Mouse (Mus musculus) thymus, postnatal 36 days (tissue): ENCODE data around the gene Cgnl1.

Source experiments
- DNase-seq, 2 experiments: peaks; one replicate each; pipeline ENCODE4 v3.0.0; 2022; ENCODE audit warnings: mixed read lengths in 2 of 2

The Cgnl1 gene

GRCm38 (mm10) chr9:71770991-71771767, at the start of gene Cgnl1:
Cgnl1 (minus strand) TSS chr9:71771602.
- DNase-seq, result peak; percentile 7 to 19

GRCm38 (mm10) chr9:71818453-71818852, 47.1 kb upstream of the Cgnl1 start:
- no peak for DNase-seq

- no peak for DNase-seq
Measured at GRCm38 (mm10) chr9:71816121-71816520, 44.7 kb upstream of the Cgnl1 start.

- no peak for DNase-seq
Measured at GRCm38 (mm10) chr9:71813565-71813964, 42.2 kb upstream of the Cgnl1 start.

DNA sequence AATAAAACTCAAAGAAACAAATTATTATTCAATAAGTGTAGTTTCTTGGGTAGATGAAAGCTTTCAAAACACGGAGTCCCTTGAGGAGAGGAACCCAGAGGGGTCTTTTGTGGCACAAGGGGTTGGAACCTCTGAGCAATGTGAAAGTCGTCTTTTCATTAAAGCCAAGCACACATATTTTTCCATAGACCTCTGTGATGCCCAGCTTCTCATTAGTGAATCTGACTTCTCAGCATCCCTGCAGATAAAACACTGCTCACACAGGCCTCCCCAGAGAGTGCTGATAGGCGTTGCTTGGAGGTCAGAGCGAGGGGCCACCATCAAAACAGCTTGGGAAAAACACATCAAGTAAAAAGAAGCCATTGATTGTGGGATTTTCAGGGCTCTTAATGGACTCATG, 41.5 kb upstream of the Cgnl1 start:
- DNase-seq, result no peak

DNA sequence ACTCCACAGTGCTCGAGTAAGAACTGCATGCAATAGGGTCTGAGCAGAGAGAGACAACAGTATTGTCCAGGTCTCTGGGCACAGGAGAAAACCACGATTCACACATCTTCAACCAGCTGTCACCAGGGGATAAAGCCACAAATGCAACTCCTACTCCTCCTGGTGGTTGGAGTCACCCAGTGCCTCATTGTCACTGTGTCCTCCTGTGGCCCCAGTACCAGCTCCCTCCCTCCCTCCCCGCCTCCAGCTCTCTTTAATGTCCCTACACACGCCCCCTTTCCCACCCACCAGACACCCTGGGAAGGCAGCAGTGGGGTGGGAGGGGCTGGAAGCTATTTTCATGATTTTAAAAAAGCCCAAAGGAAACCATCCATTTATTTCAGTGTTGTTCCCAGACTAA, 41.0 kb upstream of the Cgnl1 start:
- DNase-seq, result no peak

GRCm38 (mm10) chr9:71811404-71811803, 40.0 kb upstream of the Cgnl1 start:
- no peak for DNase-seq

GRCm38 (mm10) chr9:71810723-71811122, 39.3 kb upstream of the Cgnl1 start:
- DNase-seq, result no peak

- DNase-seq, result no peak
Measured at GRCm38 (mm10) chr9:71808640-71809254, 37.3 kb upstream of the Cgnl1 start.

DNA sequence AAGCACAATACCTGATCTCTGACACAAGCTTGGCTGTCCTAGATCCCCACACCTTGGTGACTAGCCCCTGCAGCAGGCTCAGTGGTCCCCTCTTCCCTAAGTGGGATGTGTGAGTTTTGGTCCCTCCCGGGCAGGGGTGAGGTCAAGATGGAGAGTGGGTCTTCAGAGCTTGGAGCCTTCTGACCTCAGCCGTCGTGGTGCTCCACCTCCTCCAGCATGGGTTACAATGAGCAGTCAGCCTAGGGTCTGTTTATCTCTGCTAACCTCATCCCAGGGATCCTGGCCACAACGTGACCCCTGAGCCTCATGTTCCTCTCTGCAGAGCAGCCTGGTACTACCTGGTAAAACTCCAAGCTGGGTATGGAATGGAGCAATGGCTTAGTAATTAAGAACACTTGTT, 36.4 kb upstream of the Cgnl1 start:
- no peak for DNase-seq

- peak; percentile 57 to 67 for DNase-seq
Measured at GRCm38 (mm10) chr9:71806422-71806805, 35.0 kb upstream of the Cgnl1 start.

- DNase-seq, result no peak
Measured at GRCm38 (mm10) chr9:71805646-71806421, 34.4 kb upstream of the Cgnl1 start.

GRCm38 (mm10) chr9:71804116-71804515, 32.7 kb upstream of the Cgnl1 start:
- DNase-seq, result no peak

- DNase-seq, result no peak
Measured at GRCm38 (mm10) chr9:71803281-71803680, 31.9 kb upstream of the Cgnl1 start.

- DNase-seq, result no peak
Measured at GRCm38 (mm10) chr9:71799598-71799997, 28.2 kb upstream of the Cgnl1 start.

GRCm38 (mm10) chr9:71798176-71798575, 26.8 kb upstream of the Cgnl1 start:
- no peak for DNase-seq

- DNase-seq, result no peak
Measured at GRCm38 (mm10) chr9:71777404-71777803, 6.0 kb upstream of the Cgnl1 start.

DNA sequence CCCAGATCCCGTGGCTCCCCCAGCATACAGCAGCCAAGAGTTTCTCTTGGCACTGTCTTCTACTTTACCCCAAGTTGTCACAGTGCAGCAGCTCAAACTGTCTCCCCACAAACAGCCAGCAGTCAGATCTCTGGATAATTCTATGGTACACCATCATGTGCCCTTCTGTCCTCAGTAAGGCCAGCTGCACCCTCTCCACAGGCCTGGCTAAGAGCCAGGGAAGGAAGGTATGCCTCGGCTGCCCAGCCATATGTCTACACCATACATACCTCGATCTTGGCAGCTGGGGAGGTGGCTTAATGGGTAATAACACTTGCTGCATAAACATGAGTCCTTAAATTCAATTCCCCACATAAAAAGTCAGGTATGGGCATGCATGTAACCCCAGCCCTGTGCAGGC, 4.9 kb upstream of the Cgnl1 start:
- DNase-seq, result no peak

GRCm38 (mm10) chr9:71773563-71773962, 2.2 kb upstream of the Cgnl1 start:
- DNase-seq, result peak; percentile 14 to 27

GRCm38 (mm10) chr9:71772338-71772737, 936 bp upstream of the Cgnl1 start:
- DNase-seq, result peak; percentile 50 to 66

- DNase-seq, result no peak
Measured at GRCm38 (mm10) chr9:71770484-71770883, 918 bp downstream of the Cgnl1 start.

DNA sequence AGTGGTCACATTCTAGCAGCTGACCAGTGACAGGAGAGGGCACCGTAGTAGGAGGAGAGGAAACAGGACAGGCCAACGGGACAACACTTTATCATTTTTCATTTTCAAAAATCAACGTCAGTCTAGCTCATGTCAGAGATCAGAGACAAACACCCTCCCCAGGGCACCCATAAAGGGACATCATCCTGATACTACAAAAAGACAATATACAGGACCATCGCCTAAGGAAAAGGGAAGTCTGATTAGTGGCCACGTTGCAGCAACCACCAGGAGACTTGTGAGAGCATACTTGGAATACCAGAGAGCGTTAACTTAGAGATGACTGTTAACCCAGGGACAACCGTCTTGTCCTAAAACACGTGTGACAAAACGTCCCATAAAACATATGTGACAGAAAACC, 1.7 kb downstream of the Cgnl1 start:
- no peak for DNase-seq

- DNase-seq, result no peak
Measured at GRCm38 (mm10) chr9:71768119-71768518, 3.3 kb downstream of the Cgnl1 start.

GRCm38 (mm10) chr9:71766902-71767301, 4.5 kb downstream of the Cgnl1 start:
- DNase-seq, result no peak
